Mouse (Mus musculus) intestine, embryonic 15.5 days (tissue): ENCODE data around the gene Tbxas1. TPM values are rescaled to one million over a fixed set of nuclear protein-coding genes. Genes with fewer than 3 reads are reported as not detected.

Experiments used
- polyA plus RNA-seq: library from polyadenylated mRNA; unstranded; fragments of >200 nt; fragmentation: Nextera tagmentation; extraction: Ambion mirVana; gene quantifications from 2 replicates; pipeline ENCODE4 v1.2.1, GENCODE M21; 2015

The Tbxas1 gene
- polyA plus RNA-seq, 1 experiment from 2014 or later: 3.4 TPM

Other genes starting within 250 kb of the Tbxas1 start
- 0.13 and 0.14 TPM in 2 replicates for gene Klrg2, start 238.2 kb upstream of the Tbxas1 start, polyA plus RNA-seq
- gene Clec2l, start 212.3 kb upstream of the Tbxas1 start, polyA plus RNA-seq: 1.3 and 2.0 TPM in 2 replicates
- gene Hipk2, start 761 bp downstream of the Tbxas1 start, polyA plus RNA-seq: 20.2 and 23.3 TPM in 2 replicates
- gene Parp12, start 242.9 kb downstream of the Tbxas1 start, polyA plus RNA-seq: 7.0 and 7.4 TPM in 2 replicates